13 mouse cellular contexts compared by ENCODE assay signal in genomic region chr7:6169403-6169802, GRCm38 (mm10). TPM values are rescaled to one million over a fixed set of nuclear protein-coding genes. Genes with fewer than 3 reads are reported as not detected.
DNase-seq lines count a peak whose midpoint lies in the region; ATAC-seq and TF ChIP-seq lines count a peak whose summit lies in the region.
"Had no signal": no experiment of that assay in that cellular context is flagged by ENCODE, and none has a peak within 500 bp of the region (broad histone marks: within the 10 kb centered on the region; RNA-seq: fewer than 3 reads in every experiment).

No protein-coding gene starts in this region.

- no peak for TF ChIP-seq POLR2A in MEL (IDR thresholded peaks at IDR 0.05; ENCODE audit: control insufficient read depth in 1 of 2, insufficient read depth in 1 of 2, low read depth in 1 of 2, low read length in 2 of 2, poor library complexity in 1 of 2)

- no peak overlapping the region for H3K4me3 ChIP-seq in heart, embryonic 15.5 days
- no peak overlapping the region for H3K4me3 ChIP-seq in MEL (ENCODE audit: control insufficient read depth in 1 of 2, insufficient read depth in 1 of 2, low read depth in 2 of 2, low read length in 2 of 2)
- no peak overlapping the region for H3K4me3 ChIP-seq in kidney, embryonic 16.5 days (ENCODE audit: low read length)
- no peak overlapping the region for H3K4me3 ChIP-seq in forebrain, embryonic 12.5 days (replicated peaks)
- no peak overlapping the region for H3K4me3 ChIP-seq in midbrain, embryonic 15.5 days
- H3K4me3 ChIP-seq: erythroblast, embryonic 14.5 days had no signal

- H3K4me2 ChIP-seq in heart, embryonic 15.5 days = no peak overlapping the region
- H3K4me2 ChIP-seq in kidney, embryonic 16.5 days (replicated peaks; ENCODE audit: low read depth, low read length) = no peak overlapping the region
- H3K4me2 ChIP-seq in forebrain, embryonic 12.5 days = no peak overlapping the region
- no peak overlapping the region for H3K4me2 ChIP-seq in midbrain, embryonic 15.5 days

- no peaks in the 10 kb centered on the region for H3K9me3 ChIP-seq in heart, embryonic 15.5 days (replicated peaks)
- H3K9me3 ChIP-seq in MEL (replicated peaks; ENCODE audit: insufficient read depth, low read length) = no peaks in the 10 kb centered on the region
- no peaks in the 10 kb centered on the region for H3K9me3 ChIP-seq in kidney, embryonic 16.5 days (ENCODE audit: low read length)
- no peaks in the 10 kb centered on the region for H3K9me3 ChIP-seq in forebrain, embryonic 12.5 days
- H3K9me3 ChIP-seq in midbrain, embryonic 15.5 days = no peaks in the 10 kb centered on the region

- no peaks in the 10 kb centered on the region for H3K36me3 ChIP-seq in heart, embryonic 15.5 days
- H3K36me3 ChIP-seq in MEL (ENCODE audit: control insufficient read depth in 1 of 2, insufficient read depth in 2 of 2, low read length in 2 of 2) = peaks cover 0 to 13% of the 10 kb centered on the region in 2 experiments; a peak in 2 of 4 replicates
- no peaks in the 10 kb centered on the region for H3K36me3 ChIP-seq in kidney, embryonic 16.5 days (ENCODE audit: insufficient read depth, low read length)
- H3K36me3 ChIP-seq in forebrain, embryonic 12.5 days (replicated peaks) = no peaks in the 10 kb centered on the region
- no peaks in the 10 kb centered on the region for H3K36me3 ChIP-seq in midbrain, embryonic 15.5 days (replicated peaks)

- no peaks in the 10 kb centered on the region for H3K27me3 ChIP-seq in heart, embryonic 15.5 days
- no peaks in the 10 kb centered on the region for H3K27me3 ChIP-seq in MEL (ENCODE audit: control insufficient read depth in 1 of 2, insufficient read depth in 2 of 2, low read length in 2 of 2)
- H3K27me3 ChIP-seq in kidney, embryonic 16.5 days (ENCODE audit: insufficient read depth, low read length) = no peaks in the 10 kb centered on the region
- H3K27me3 ChIP-seq in forebrain, embryonic 12.5 days = no peaks in the 10 kb centered on the region
- no peaks in the 10 kb centered on the region for H3K27me3 ChIP-seq in midbrain, embryonic 15.5 days (replicated peaks)

- WGBS in heart, embryonic 15.5 days = 68% methylated on average over 3 of the region's 3 CpGs
- WGBS in kidney, embryonic 16.5 days = 55% methylated on average over 3 of the region's 3 CpGs
- WGBS in forebrain, embryonic 12.5 days = 82% methylated on average over 3 of the region's 3 CpGs
- WGBS in midbrain, embryonic 15.5 days = 67% methylated on average over 3 of the region's 3 CpGs

- no peak for ATAC-seq in heart, embryonic 15.5 days (replicated peaks; ENCODE audit: insufficient number of reproducible peaks, insufficient read depth, low FRiP score, low read depth)
- ATAC-seq in kidney, embryonic 16.5 days (ENCODE audit: low FRiP score, low TSS enrichment) = no peak
- no peak for ATAC-seq in forebrain, embryonic 12.5 days (ENCODE audit: low FRiP score)
- ATAC-seq in midbrain, embryonic 15.5 days (replicated peaks) = no peak

- no peak for DNase-seq in heart, postnatal 36 days
- DNase-seq in MEL (ENCODE audit: low read depth, low spot score) = peak; percentile 28
- peak; percentile 65 for DNase-seq in lung, postnatal 36 days
- no peak for DNase-seq in natural killer cell, adult 2 months (ENCODE audit: low spot score in 2 of 2)
- DNase-seq: gastrocnemius, postnatal 10 days; right cerebral cortex, postnatal 4 days had no signal

- no peak for TF ChIP-seq EP300 in MEL (IDR thresholded peaks at IDR 0.05; ENCODE audit: low read depth in 1 of 2, low read length in 2 of 2)

- H3K4me1 ChIP-seq in heart, embryonic 15.5 days (replicated peaks) = peaks cover 10% of the 10 kb centered on the region; the same call in 1 of the 2 replicates
- peaks cover 2 to 6% of the 10 kb centered on the region in 2 experiments; a peak in 3 of 4 replicates for H3K4me1 ChIP-seq in MEL (ENCODE audit: control insufficient read depth in 1 of 2, insufficient read depth in 2 of 2, low read length in 2 of 2)
- peaks cover 15% of the 10 kb centered on the region for H3K4me1 ChIP-seq in kidney, embryonic 16.5 days (ENCODE audit: insufficient read depth, low read length)
- peaks cover 17% of the 10 kb centered on the region; the same call in 1 of the 2 replicates for H3K4me1 ChIP-seq in forebrain, embryonic 12.5 days
- H3K4me1 ChIP-seq in midbrain, embryonic 15.5 days = peaks cover 20% of the 10 kb centered on the region

- TF ChIP-seq RAD21 in MEL (IDR thresholded peaks at IDR 0.05; ENCODE audit: low read depth, low read length) = no peak

- H3K27ac ChIP-seq in heart, embryonic 15.5 days = 0 out of 2 replicates have a peak overlapping the region, but pooled peaks have one; percentile 34
- H3K27ac ChIP-seq in MEL (ENCODE audit: control insufficient read depth, low read depth, low read length) = no peak overlapping the region
- peak overlapping the region; percentile 62; the same call in 1 of the 2 replicates for H3K27ac ChIP-seq in kidney, embryonic 16.5 days (ENCODE audit: low read length)
- H3K27ac ChIP-seq in forebrain, embryonic 12.5 days = no peak overlapping the region
- H3K27ac ChIP-seq in midbrain, embryonic 15.5 days = no peak overlapping the region

- H3K79me2 ChIP-seq in MEL (ENCODE audit: control insufficient read depth, insufficient read depth, low read length, poor library complexity) = peaks cover 8% of the 10 kb centered on the region

- intact Hi-C loops in heart, postnatal 36 days (cut with DNase I) = no loop called here

- TF ChIP-seq CTCF in MEL (IDR thresholded peaks at IDR 0.05 in 2 of 3, conservative IDR thresholded peaks at IDR 0.05 in 1 of 3; ENCODE audit: control insufficient read depth in 1 of 3, insufficient read depth in 1 of 3, low read depth in 2 of 3, low read length in 3 of 3, poor library complexity in 1 of 3, severe bottlenecking in 1 of 3) = no peak

- no peak overlapping the region for H3K9ac ChIP-seq in heart, embryonic 15.5 days
- no peak overlapping the region for H3K9ac ChIP-seq in MEL (ENCODE audit: control insufficient read depth, low read depth, low read length, poor library complexity, severe bottlenecking)
- H3K9ac ChIP-seq in kidney, embryonic 16.5 days (replicated peaks; ENCODE audit: low read length) = no peak overlapping the region
- H3K9ac ChIP-seq in forebrain, embryonic 12.5 days = no peak overlapping the region
- H3K9ac ChIP-seq in midbrain, embryonic 15.5 days = no peak overlapping the region

TF ChIP-seq in MEL, 35 proteins besides CTCF, POLR2A, EP300 and RAD21 (continues in another document):
- TF ChIP-seq TBP (IDR thresholded peaks at IDR 0.05; ENCODE audit: low read depth, low read length) (no peak), BHLHE40 (IDR thresholded peaks at IDR 0.05; ENCODE audit: borderline replicate concordance, low read depth, low read length) (no peak), SIN3A (IDR thresholded peaks at IDR 0.05; ENCODE audit: low read length) (no peak), NELFE (IDR thresholded peaks at IDR 0.05; ENCODE audit: low read depth, low read length) (no peak), TAL1 (IDR thresholded peaks at IDR 0.05; ENCODE audit: low read length) (no peak), E2F4 (IDR thresholded peaks at IDR 0.05; ENCODE audit: borderline replicate concordance, low read depth, low read length) (no peak), USF1 (IDR thresholded peaks at IDR 0.05; ENCODE audit: low read depth, low read length) (no peak), HCFC1 (IDR thresholded peaks at IDR 0.05; ENCODE audit: low read depth, low read length) (no peak), ELF1 (IDR thresholded peaks at IDR 0.05; ENCODE audit: low read depth, low read length) (no peak)

RNA-seq across cellular contexts. Expression of gene Zfp444, which starts 2.6 kb away (rescaled TPM):
- polyA plus RNA-seq in heart, embryonic 15.5 days (2015; fragmentation: Nextera tagmentation; extraction: Ambion mirVana) = 29.9 and 38.5 TPM in 2 replicates
- 10 to 100 TPM in 1 of 2 experiments, 1 to 10 TPM in 1; 9.4 to 11.4 TPM for total RNA-seq in heart, postnatal 36 days (2021)
- 16.2 and 18.2 TPM in 2 replicates for total RNA-seq in MEL (2012; rRNA removed)
- polyA plus RNA-seq in MEL (2012; ENCODE audit: insufficient read depth in 1 of 2, insufficient read length in 2 of 2, low read depth in 1 of 2, low replicate concordance in 2 of 2, missing spikeins in 1 of 2) = 10 to 100 TPM in 1 of 2 experiments, not detected in 1; 24.2 TPM
- 69.9 and 73.5 TPM in 2 replicates for polyA plus RNA-seq in kidney, embryonic 16.5 days (2015; fragmentation: Nextera tagmentation; extraction: Ambion mirVana)
- polyA plus RNA-seq in forebrain, embryonic 12.5 days (2016; fragmentation: Nextera tagmentation; extraction: Ambion mirVana) = 75.1 and 81.3 TPM in 2 replicates
- 102 TPM in 2 replicates for polyA plus RNA-seq in midbrain, embryonic 15.5 days (2015; fragmentation: Nextera tagmentation; extraction: Ambion mirVana)

RNA-seq across cellular contexts. Expression of gene Zfp787, which starts 13.6 kb away (rescaled TPM):
- 19.8 and 25.2 TPM in 2 replicates for polyA plus RNA-seq in heart, embryonic 15.5 days (2015; fragmentation: Nextera tagmentation; extraction: Ambion mirVana)
- total RNA-seq in heart, postnatal 36 days (2021) = 10 to 100 TPM; 30.2 to 34.0 TPM
- total RNA-seq in MEL (2012; rRNA removed) = 19.3 and 22.7 TPM in 2 replicates
- 10 to 100 TPM in 1 of 2 experiments, not detected in 1; 28.8 TPM for polyA plus RNA-seq in MEL (2012; ENCODE audit: insufficient read depth in 1 of 2, insufficient read length in 2 of 2, low read depth in 1 of 2, low replicate concordance in 2 of 2, missing spikeins in 1 of 2)
- 27.7 and 31.8 TPM in 2 replicates for polyA plus RNA-seq in kidney, embryonic 16.5 days (2015; fragmentation: Nextera tagmentation; extraction: Ambion mirVana)
- 27.8 and 30.9 TPM in 2 replicates for polyA plus RNA-seq in forebrain, embryonic 12.5 days (2016; fragmentation: Nextera tagmentation; extraction: Ambion mirVana)
- polyA plus RNA-seq in midbrain, embryonic 15.5 days (2015; fragmentation: Nextera tagmentation; extraction: Ambion mirVana) = 26.3 and 28.1 TPM in 2 replicates

RNA-seq across cellular contexts. Expression of gene Galp, which starts 27.5 kb away (rescaled TPM):
- not detected in 2 replicates for polyA plus RNA-seq in heart, embryonic 15.5 days (2015; fragmentation: Nextera tagmentation; extraction: Ambion mirVana)
- total RNA-seq in heart, postnatal 36 days (2021) = not detected
- total RNA-seq in MEL (2012; rRNA removed) = not detected in 2 replicates
- polyA plus RNA-seq in MEL (2012; ENCODE audit: insufficient read depth in 1 of 2, insufficient read length in 2 of 2, low read depth in 1 of 2, low replicate concordance in 2 of 2, missing spikeins in 1 of 2) = not detected
- polyA plus RNA-seq in kidney, embryonic 16.5 days (2015; fragmentation: Nextera tagmentation; extraction: Ambion mirVana) = not detected in 2 replicates
- not detected in 2 replicates for polyA plus RNA-seq in forebrain, embryonic 12.5 days (2016; fragmentation: Nextera tagmentation; extraction: Ambion mirVana)
- polyA plus RNA-seq in midbrain, embryonic 15.5 days (2015; fragmentation: Nextera tagmentation; extraction: Ambion mirVana) = not detected in 2 replicates
- total RNA-seq: gastrocnemius, postnatal 10 days; left cerebral cortex, adult 8-10 months had no signal
- polyA plus RNA-seq: erythroblast, embryonic 14.5 days; hindbrain, embryonic 11.5 days had no signal

RNA-seq across cellular contexts. Expression of gene Zscan5b, which starts 52.7 kb away (rescaled TPM):
- polyA plus RNA-seq in heart, embryonic 15.5 days (2015; fragmentation: Nextera tagmentation; extraction: Ambion mirVana) = not detected in 2 replicates
- total RNA-seq in heart, postnatal 36 days (2021) = not detected
- total RNA-seq in MEL (2012; rRNA removed) = not detected in 2 replicates
- polyA plus RNA-seq in MEL (2012; ENCODE audit: insufficient read depth in 1 of 2, insufficient read length in 2 of 2, low read depth in 1 of 2, low replicate concordance in 2 of 2, missing spikeins in 1 of 2) = not detected
- not detected in 2 replicates for polyA plus RNA-seq in kidney, embryonic 16.5 days (2015; fragmentation: Nextera tagmentation; extraction: Ambion mirVana)
- polyA plus RNA-seq in forebrain, embryonic 12.5 days (2016; fragmentation: Nextera tagmentation; extraction: Ambion mirVana) = not detected in 2 replicates
- polyA plus RNA-seq in midbrain, embryonic 15.5 days (2015; fragmentation: Nextera tagmentation; extraction: Ambion mirVana) = not detected in 2 replicates
- total RNA-seq: gastrocnemius, postnatal 10 days; left cerebral cortex, adult 8-10 months had no signal
- polyA plus RNA-seq: erythroblast, embryonic 14.5 days; hindbrain, embryonic 11.5 days had no signal

Comparison
In these comparisons a context has a peak if more than half of its experiments do, and no peak if none do; other contexts are left out.
1. H3K27ac ChIP-seq: peak in heart, embryonic 15.5 days (single experiment) and kidney, embryonic 16.5 days (single experiment); none in MEL (single experiment), forebrain, embryonic 12.5 days (single experiment) and midbrain, embryonic 15.5 days (single experiment).
2. DNase-seq: peak in MEL (single experiment) and lung, postnatal 36 days (single experiment); none in heart, postnatal 36 days (0 of 2) and natural killer cell, adult 2 months (0 of 2).